Mouse (Mus musculus): ENCODE data around the gene B3gnt2. TPM values are rescaled to one million over a fixed set of nuclear protein-coding genes. Genes with fewer than 3 reads are reported as not detected.
A peak's percentile ranks its signal among the peaks of the same experiment; 100 is the strongest.

The B3gnt2 gene
- polyA plus RNA-seq, 1 experiment = 10.1 TPM

DNA sequence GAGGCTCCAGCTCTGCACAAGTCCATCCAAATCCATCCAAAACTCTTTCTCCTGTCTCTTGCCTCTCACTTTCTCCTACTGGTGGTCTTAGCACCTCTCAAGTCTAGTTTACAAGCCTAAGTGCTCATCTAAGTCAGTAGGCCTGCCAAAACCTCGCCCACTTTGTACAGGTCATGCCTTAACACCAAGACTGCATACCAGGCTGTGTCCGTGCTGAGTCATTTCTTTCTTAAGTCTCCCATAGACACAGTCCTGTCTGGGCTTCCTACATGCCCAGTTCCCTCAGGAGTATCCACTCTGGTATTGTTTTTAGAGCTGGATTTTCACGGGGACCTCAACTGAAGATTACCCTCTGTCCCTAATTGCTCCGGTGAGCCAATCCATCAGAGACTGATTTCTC lies 127.9 kb downstream of the B3gnt2 start:
- Histone ChIP-seq H3K4me3 (ENCODE audit: insufficient read depth, low read length) (no peak overlapping the region), H3K27ac (ENCODE audit: insufficient read depth, low read length) (peak overlapping the region; percentile 86), H3K4me1 (ENCODE audit: control insufficient read depth, insufficient read depth, low read length) (peaks cover 8% of the 10 kb centered on the region; the same call in 1 of the 2 replicates)
- TF ChIP-seq POLR2A (IDR thresholded peaks at IDR 0.05; ENCODE audit: low read depth, low read length) = no peak
- no peak for TF ChIP-seq CTCF (IDR thresholded peaks at IDR 0.05; ENCODE audit: borderline replicate concordance, insufficient read depth, low read length)

DNA sequence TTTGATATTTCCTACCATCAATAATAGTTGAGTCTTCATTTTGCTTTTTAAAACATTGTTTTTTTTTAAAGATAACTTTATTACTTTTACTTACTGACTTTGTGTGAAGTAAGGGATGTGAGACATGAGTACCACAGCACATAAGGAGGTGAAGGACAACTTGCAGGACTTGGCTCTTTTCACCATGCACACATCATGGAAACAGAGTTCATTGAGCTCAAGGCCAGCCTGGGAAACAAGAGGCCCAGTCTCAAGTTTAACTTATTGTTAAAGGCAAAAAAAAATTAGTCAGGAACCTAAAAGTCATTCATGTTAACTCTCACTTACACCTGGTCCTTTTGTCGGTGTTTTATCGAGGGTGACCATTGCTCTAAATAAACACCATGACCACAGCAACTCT lies 137.7 kb downstream of the B3gnt2 start:
- TF ChIP-seq POLR2A (IDR thresholded peaks at IDR 0.05; ENCODE audit: low read depth, low read length) (no peak), CTCF (IDR thresholded peaks at IDR 0.05; ENCODE audit: borderline replicate concordance, insufficient read depth, low read length) (no peak)
- Histone ChIP-seq H3K4me3 (ENCODE audit: insufficient read depth, low read length) (no peak overlapping the region), H3K27ac (ENCODE audit: insufficient read depth, low read length) (no peak overlapping the region), H3K4me1 (ENCODE audit: control insufficient read depth, insufficient read depth, low read length) (0 out of 2 replicates have a peak, but pooled peaks cover 3% of the 10 kb centered on the region)

DNA sequence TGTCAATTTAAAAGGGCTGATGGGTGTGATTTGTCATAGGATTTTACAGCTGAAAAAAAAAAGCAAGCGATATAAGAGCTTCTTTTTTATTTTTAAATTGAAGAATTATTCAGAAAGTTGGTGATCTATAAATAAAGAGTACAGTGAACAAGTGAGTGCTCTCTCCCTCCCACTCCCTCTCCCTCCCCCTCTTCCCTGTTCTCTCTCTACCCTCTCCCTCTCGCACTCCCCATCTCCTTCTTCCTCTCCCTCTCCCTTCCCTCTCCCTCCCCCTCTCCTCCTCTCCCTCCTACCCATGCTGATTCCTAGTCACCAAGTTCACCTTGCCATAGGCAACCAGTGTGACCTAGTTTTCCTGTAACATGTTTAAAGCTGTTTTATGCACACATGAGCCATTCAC lies 140.7 kb downstream of the B3gnt2 start:
- no peak for TF ChIP-seq POLR2A (IDR thresholded peaks at IDR 0.05; ENCODE audit: low read depth, low read length)
- no peak for TF ChIP-seq CTCF (IDR thresholded peaks at IDR 0.05; ENCODE audit: borderline replicate concordance, insufficient read depth, low read length)

DNA sequence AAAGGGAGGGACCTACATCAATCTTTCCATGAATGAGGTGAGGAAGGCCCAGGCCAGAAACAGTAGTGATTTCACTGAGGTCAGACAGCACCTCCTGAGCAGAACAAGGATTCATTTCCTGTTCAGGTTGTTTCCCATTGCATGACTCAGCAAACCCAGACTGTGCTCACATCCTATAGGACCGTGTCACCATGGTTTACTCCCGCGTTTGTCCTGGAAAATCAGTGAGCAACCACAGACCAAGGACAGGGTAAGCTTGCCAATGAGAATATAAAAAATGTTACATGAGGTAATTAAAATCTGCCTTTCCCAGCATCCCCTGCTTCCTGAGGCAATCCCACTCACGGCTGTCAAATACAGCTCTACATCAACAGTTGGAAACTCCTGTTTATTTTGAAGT lies 141.2 kb downstream of the B3gnt2 start:
- TF ChIP-seq CTCF (IDR thresholded peaks at IDR 0.05; ENCODE audit: borderline replicate concordance, insufficient read depth, low read length) (no peak), POLR2A (IDR thresholded peaks at IDR 0.05; ENCODE audit: low read depth, low read length) (no peak)
- 0 out of 2 replicates have a peak, but pooled peaks cover 3% of the 10 kb centered on the region for H3K4me1 ChIP-seq (ENCODE audit: control insufficient read depth, insufficient read depth, low read length)
- 0 out of 2 replicates have a peak overlapping the region, but pooled peaks have one; percentile 10 for H3K27ac ChIP-seq (ENCODE audit: insufficient read depth, low read length)
- H3K4me3 ChIP-seq (ENCODE audit: insufficient read depth, low read length) = no peak overlapping the region

More for the DNA sequence above, 140.7 kb downstream of the B3gnt2 start:
- Histone ChIP-seq H3K4me1 (ENCODE audit: control insufficient read depth, insufficient read depth, low read length) (0 out of 2 replicates have a peak, but pooled peaks cover 3% of the 10 kb centered on the region), H3K27ac (ENCODE audit: insufficient read depth, low read length) (no peak overlapping the region), H3K4me3 (ENCODE audit: insufficient read depth, low read length) (no peak overlapping the region)

DNA sequence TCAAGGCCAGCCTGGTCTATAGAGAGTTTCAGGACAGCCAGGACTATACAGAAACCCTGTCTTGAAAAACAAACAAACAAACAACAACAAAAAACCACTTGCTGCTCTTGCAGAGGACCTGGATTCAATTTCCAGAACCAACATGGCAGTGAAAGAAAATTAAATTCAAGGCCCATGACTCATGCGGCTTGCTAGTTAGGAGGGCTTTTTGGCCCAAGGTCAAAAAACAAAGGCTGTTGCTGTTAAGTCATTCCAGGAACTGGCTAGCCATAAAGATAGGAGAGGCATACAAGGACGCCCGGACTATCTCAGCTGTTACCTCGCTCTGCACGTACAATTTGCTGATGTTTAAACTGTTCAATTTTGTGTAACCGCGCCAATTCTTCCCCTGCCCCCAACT lies 142.7 kb downstream of the B3gnt2 start:
- H3K27ac ChIP-seq (ENCODE audit: insufficient read depth, low read length) = no peak overlapping the region

DNA sequence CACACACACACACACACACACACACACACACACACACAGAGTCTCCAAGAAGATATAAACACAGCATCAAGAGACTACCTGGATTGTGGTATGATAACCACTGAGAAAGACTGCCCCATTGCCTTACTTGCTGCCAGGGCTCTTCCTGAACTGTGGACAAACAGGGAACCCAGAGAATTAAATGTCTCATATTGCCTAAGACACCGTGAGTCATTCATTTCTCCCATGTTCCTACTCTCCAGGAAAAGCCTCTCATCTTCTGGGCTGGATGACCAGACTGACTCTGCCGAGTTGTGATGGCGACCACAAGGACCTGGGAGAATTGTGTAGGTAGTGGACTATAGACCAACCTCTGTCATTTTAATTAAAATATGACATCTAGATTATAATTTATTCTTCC lies 149.4 kb downstream of the B3gnt2 start:
- no peak overlapping the region for H3K4me3 ChIP-seq (ENCODE audit: insufficient read depth, low read length)
- H3K4me1 ChIP-seq (ENCODE audit: control insufficient read depth, insufficient read depth, low read length) = no peaks in the 10 kb centered on the region
- no peak overlapping the region for H3K27ac ChIP-seq (ENCODE audit: insufficient read depth, low read length)
- TF ChIP-seq POLR2A (IDR thresholded peaks at IDR 0.05; ENCODE audit: low read depth, low read length) (no peak), CTCF (IDR thresholded peaks at IDR 0.05; ENCODE audit: borderline replicate concordance, insufficient read depth, low read length) (no peak)

More for the DNA sequence above, 142.7 kb downstream of the B3gnt2 start:
- TF ChIP-seq POLR2A (IDR thresholded peaks at IDR 0.05; ENCODE audit: low read depth, low read length) (no peak), CTCF (IDR thresholded peaks at IDR 0.05; ENCODE audit: borderline replicate concordance, insufficient read depth, low read length) (no peak)
- H3K4me1 ChIP-seq (ENCODE audit: control insufficient read depth, insufficient read depth, low read length) = 0 out of 2 replicates have a peak, but pooled peaks cover 3% of the 10 kb centered on the region
- H3K4me3 ChIP-seq (ENCODE audit: insufficient read depth, low read length) = no peak overlapping the region

DNA sequence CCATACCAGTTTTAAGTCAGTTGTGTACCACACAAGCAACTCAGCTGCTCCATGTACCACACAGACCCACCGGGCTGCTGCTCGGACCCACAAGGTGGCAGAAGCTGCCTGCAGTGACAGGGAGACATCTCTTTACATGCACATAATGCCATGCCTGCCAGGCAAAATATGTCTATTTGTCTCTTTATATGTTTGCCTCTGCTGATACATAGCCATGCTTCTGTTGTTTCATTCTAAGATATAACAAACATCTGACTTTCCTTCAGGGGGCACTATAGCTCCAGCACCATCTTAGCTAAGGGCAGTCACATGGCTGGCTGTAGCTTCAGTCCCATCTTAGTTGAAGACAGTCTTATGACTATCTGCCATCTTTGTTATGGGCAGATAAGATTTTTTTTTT lies 150.2 kb downstream of the B3gnt2 start:
- no peak for TF ChIP-seq POLR2A (IDR thresholded peaks at IDR 0.05; ENCODE audit: low read depth, low read length)
- no peak for TF ChIP-seq CTCF (IDR thresholded peaks at IDR 0.05; ENCODE audit: borderline replicate concordance, insufficient read depth, low read length)
- no peak overlapping the region for H3K4me3 ChIP-seq (ENCODE audit: insufficient read depth, low read length)
- no peaks in the 10 kb centered on the region for H3K4me1 ChIP-seq (ENCODE audit: control insufficient read depth, insufficient read depth, low read length)
- H3K27ac ChIP-seq (ENCODE audit: insufficient read depth, low read length) = no peak overlapping the region

Other genes with a start within 250 kb of the B3gnt2 start
- gene Zrsr1, start 111.0 kb upstream of the B3gnt2 start, polyA plus RNA-seq (2011; ENCODE audit: insufficient read length, low read depth, missing spikeins) = 11.0 and 12.6 TPM in 2 replicates
- gene Gm28048, start 121.1 kb upstream of the B3gnt2 start, polyA plus RNA-seq (2011; ENCODE audit: insufficient read length, low read depth, missing spikeins) = 14.0 and 14.1 TPM in 2 replicates
- 88.3 and 102 TPM in 2 replicates for gene Commd1, start 121.4 kb upstream of the B3gnt2 start, polyA plus RNA-seq (2011; ENCODE audit: insufficient read length, low read depth, missing spikeins)
- 391 and 422 TPM in 2 replicates for gene Cct4, start 129.6 kb upstream of the B3gnt2 start, polyA plus RNA-seq (2011; ENCODE audit: insufficient read length, low read depth, missing spikeins)
- gene Fam161a, start 146.6 kb upstream of the B3gnt2 start, polyA plus RNA-seq (2011; ENCODE audit: insufficient read length, low read depth, missing spikeins) = 3.0 and 4.2 TPM in 2 replicates

Measured in embryonic fibroblast, embryonic 13.5 days (primary cell).